Mouse (Mus musculus): ENCODE measurements around the gene Sdhc. TPM values are rescaled to one million over a fixed set of nuclear protein-coding genes. Genes with fewer than 3 reads are reported as not detected.
"Not testable (repeated sequence)": the region's sequence is repeated elsewhere in the genome, so short reads cannot be mapped to it uniquely, and the experiment has no call there.

The Sdhc gene
- total RNA-seq, 2 experiments from 2014 or later = 568 to 707 TPM

- peak; percentile 32 for DNase-seq
Observed at GRCm38 (mm10) chr1:171111781-171112575, 38.4 kb downstream of the Sdhc start.

- DNase-seq = peak; percentile 90
Observed at GRCm38 (mm10) chr1:171111020-171111780, 39.2 kb downstream of the Sdhc start.

GRCm38 (mm10) chr1:171110659-171111019, 39.8 kb downstream of the Sdhc start:
- DNase-seq = no peak

- DNase-seq = no peak
Observed at GRCm38 (mm10) chr1:171109620-171110019, 40.8 kb downstream of the Sdhc start.

- no peak for DNase-seq
Observed at GRCm38 (mm10) chr1:171105226-171105625, 45.2 kb downstream of the Sdhc start.

GRCm38 (mm10) chr1:171103179-171103840, 47.1 kb downstream of the Sdhc start:
- DNase-seq = no peak

- peak; percentile 79 for DNase-seq
Observed at GRCm38 (mm10) chr1:171102547-171103177, 47.7 kb downstream of the Sdhc start.

- peak; percentile 85 for DNase-seq
Observed at GRCm38 (mm10) chr1:171101733-171102546, 48.5 kb downstream of the Sdhc start.

GRCm38 (mm10) chr1:171101033-171101432, 49.4 kb downstream of the Sdhc start:
- no peak for DNase-seq

GRCm38 (mm10) chr1:171097612-171098011, 52.8 kb downstream of the Sdhc start:
- no peak for DNase-seq

GRCm38 (mm10) chr1:171097136-171097535, 53.3 kb downstream of the Sdhc start:
- no peak for DNase-seq

GRCm38 (mm10) chr1:171096110-171096964, 54.1 kb downstream of the Sdhc start:
- DNase-seq = no peak

- no peak for DNase-seq
Observed at GRCm38 (mm10) chr1:171094424-171094823, 56.0 kb downstream of the Sdhc start.

- DNase-seq = no peak
Observed at GRCm38 (mm10) chr1:171090761-171091160, 59.6 kb downstream of the Sdhc start.

GRCm38 (mm10) chr1:171089891-171090290, 60.5 kb downstream of the Sdhc start:
- DNase-seq = no peak

GRCm38 (mm10) chr1:171088237-171088869, 62.0 kb downstream of the Sdhc start:
- not testable (repeated sequence) for DNase-seq

- no peak for DNase-seq
Observed at GRCm38 (mm10) chr1:171085718-171086117, 64.7 kb downstream of the Sdhc start.

GRCm38 (mm10) chr1:171081512-171082231, 68.7 kb downstream of the Sdhc start:
- not testable (repeated sequence) for DNase-seq

- not testable (repeated sequence) for DNase-seq
Observed at GRCm38 (mm10) chr1:171079825-171080224, 70.6 kb downstream of the Sdhc start.
